Mouse (Mus musculus) embryonic fibroblast, embryonic 13.5 days (primary cell): ENCODE measurements around the gene Myl6. TPM values are rescaled to one million over a fixed set of nuclear protein-coding genes. Genes with fewer than 3 reads are reported as not detected.

Experiments
- H3K27ac ChIP-seq: 2 replicates; pipeline ENCODE4 v1.5.1; 2012; ENCODE audit warnings: low read length, control low read depth, inconsistent platforms; ENCODE audit not compliant: insufficient read depth
- H3K4me1 ChIP-seq: 2 replicates; pipeline ENCODE4 v1.6.1; 2011; ENCODE audit warnings: low read length; ENCODE audit not compliant: control insufficient read depth, insufficient read depth
- H3K4me3 ChIP-seq: 2 replicates; pipeline ENCODE4 v1.5.1; 2011; ENCODE audit warnings: mild to moderate bottlenecking, control low read depth, low read length; ENCODE audit not compliant: insufficient read depth
- CTCF ChIP-seq: IDR thresholded peaks from 2 replicates; pipeline ENCODE4 v1.5.1; 2011; ENCODE audit warnings: mild to moderate bottlenecking, control low read depth, low read length, moderate library complexity, borderline replicate concordance; ENCODE audit not compliant: insufficient read depth
- POLR2A ChIP-seq: IDR thresholded peaks from 2 replicates; pipeline ENCODE4 v1.6.1; 2011; ENCODE audit warnings: low read depth, mild to moderate bottlenecking, control low read depth, low read length, moderate library complexity
- polyA plus RNA-seq: library from polyadenylated mRNA; stranded (reverse); fragments of >200 nt; gene quantifications from 2 replicates; pipeline ENCODE4 v1.2.4, GENCODE M21; 2011; ENCODE audit warnings: low read depth; ENCODE audit not compliant: missing spikeins, insufficient read length

The Myl6 gene
- polyA plus RNA-seq, 1 experiment, result 2,243 TPM

DNA sequence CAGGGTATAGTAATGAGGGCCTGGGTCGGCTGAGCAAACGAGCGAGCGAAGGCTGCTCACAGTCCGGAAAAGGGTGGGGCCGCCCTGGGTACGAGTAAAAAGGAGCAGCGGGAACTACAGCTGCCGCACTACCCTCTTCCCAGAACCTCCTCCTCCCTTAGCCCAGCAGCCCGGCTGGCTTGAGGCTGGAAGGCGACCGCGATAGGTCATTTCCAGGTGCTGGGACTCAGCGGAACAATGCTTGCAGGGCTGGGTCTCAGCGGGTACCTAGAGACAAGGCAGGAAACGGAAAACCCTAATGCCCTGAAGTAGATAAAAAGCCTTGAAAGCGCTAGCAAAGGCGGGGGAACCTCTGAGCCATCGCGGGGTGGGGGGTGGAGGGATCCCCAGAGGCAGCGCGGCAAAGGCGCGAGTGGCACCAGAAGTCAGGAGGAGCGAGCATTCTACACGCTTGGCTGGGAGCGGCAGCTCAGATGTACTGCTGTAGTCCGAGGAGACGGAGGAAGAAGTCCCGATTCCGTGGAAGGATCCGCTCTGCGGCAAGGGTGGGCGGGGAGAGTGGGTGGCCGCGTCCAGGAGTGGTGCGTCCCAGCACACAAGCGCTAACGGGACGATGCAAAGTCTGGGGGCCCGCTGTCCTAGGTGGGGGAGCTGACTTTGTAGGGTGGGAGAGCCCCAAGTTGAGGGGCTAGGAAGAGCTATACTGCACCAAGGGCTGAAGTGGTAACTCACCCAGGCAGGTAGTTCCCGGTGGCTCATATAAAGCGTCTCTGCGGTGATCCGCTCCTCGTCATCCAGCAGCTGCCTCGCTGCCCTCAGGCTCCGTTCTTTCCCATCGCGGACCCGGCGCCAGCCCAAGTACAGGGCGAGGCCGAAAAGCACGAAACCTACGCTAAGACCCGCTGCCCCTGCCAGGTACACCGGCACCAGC, 31.1 kb upstream of the Myl6 start:
- peak overlapping the region; percentile 91 for H3K4me3 ChIP-seq
- H3K4me1 ChIP-seq, result no peaks in the 10 kb centered on the region
- H3K27ac ChIP-seq, result peak overlapping the region; percentile 27; the same call in 1 of the 2 replicates
- TF ChIP-seq CTCF (no peak), POLR2A (peak; percentile 59)

DNA sequence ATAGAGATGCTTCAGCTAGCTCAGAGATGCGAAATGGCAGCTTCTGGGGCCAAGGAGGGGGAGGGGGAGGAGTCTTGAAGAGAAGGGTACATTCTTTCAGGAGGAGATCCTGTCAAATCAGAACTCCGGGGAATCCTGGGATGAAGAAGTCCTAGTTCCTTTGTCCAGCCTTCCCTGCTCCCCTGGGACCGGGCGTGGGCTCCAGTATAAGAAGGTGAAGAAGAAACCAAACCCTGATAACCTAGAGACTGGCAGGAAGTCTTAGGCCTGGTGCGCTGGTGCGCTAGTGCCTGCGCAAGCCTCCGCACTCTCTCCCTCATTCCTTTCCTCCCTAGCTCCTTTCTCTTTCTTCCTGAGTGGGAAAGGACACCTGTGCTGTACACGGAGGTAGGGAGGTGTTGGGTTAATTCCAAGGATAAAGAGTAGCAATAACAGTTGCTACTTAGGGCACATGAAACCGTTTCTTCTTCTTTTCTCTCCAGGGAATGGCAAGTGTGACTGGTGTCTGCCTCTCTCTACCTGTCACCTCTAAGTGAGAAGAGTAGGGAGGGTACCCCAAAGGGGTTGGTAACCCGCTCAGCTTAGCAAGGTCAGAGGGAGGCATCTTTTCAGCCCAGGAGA, 30.3 kb upstream of the Myl6 start:
- Histone ChIP-seq H3K4me3 (peak overlapping the region; percentile 91), H3K4me1 (no peaks in the 10 kb centered on the region), H3K27ac (peak overlapping the region; percentile 12; the same call in 1 of the 2 replicates)
- TF ChIP-seq CTCF (no peak), POLR2A (peak; percentile 41)

DNA sequence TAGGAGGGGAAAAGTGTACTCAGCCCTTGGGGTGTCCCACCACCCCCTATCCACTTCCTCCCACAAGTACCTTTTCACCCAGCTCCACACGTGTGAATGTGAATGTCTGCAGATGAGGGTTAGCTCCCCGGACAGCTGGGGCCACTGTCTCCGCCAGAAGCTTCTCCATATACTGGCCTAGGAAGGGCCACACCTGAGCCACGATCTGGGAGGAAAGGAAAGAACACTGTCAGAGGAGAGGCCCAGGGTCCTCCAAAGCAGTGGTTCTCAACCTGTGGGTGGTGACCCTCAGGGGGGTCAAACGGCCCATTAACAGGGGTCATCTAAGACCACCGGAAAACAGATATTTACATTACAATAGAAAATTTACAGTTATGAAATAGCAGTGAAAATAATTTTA, 28.4 kb upstream of the Myl6 start:
- Histone ChIP-seq H3K4me3 (no peak overlapping the region), H3K27ac (no peak overlapping the region), H3K4me1 (no peaks in the 10 kb centered on the region)
- no peak for TF ChIP-seq POLR2A

DNA sequence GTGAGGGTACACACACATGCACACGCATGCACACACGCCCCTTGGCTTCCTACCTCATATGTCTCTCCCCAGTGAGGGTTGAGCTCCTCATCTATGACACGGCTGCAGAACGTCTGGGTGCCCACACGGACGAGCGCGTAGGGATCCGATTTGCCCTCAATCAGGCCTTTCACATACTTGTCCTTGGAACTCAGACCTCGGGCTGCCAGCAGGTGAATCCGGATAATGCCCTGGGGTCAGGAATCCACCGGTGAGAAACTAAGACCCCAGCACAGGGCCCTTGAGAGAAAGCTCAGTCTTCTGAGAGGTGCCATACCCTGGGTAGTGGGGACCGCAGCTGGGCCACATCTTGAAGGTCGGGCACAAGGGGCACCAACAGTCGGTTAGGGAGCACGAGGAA, 26.6 kb upstream of the Myl6 start:
- Histone ChIP-seq H3K4me3 (no peak overlapping the region), H3K27ac (no peak overlapping the region), H3K4me1 (no peaks in the 10 kb centered on the region)
- TF ChIP-seq CTCF (no peak), POLR2A (no peak)

DNA sequence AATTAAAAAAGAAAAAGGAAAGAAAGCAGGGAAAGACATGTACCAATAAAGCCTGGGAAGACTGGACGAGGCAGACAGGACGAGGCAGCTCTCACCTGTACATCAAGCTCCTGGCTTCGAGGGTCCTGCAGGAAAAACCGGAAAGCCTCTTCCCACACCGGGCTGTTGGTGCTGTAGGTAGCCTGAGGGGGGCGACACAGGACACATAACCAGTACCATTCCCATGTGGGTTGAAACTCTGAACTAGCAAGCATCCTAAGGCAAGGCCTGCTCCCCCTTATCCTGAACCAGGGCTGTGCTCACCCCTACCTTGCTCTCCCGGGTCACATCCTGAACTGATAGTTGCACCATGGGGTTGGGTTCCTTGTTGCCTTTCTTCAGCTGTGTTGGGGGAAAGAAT, 24.9 kb upstream of the Myl6 start:
- Histone ChIP-seq H3K27ac (no peak overlapping the region), H3K4me3 (no peak overlapping the region), H3K4me1 (no peaks in the 10 kb centered on the region)
- TF ChIP-seq CTCF (peak; percentile 38; the same call in 1 of the 2 replicates), POLR2A (no peak)

DNA sequence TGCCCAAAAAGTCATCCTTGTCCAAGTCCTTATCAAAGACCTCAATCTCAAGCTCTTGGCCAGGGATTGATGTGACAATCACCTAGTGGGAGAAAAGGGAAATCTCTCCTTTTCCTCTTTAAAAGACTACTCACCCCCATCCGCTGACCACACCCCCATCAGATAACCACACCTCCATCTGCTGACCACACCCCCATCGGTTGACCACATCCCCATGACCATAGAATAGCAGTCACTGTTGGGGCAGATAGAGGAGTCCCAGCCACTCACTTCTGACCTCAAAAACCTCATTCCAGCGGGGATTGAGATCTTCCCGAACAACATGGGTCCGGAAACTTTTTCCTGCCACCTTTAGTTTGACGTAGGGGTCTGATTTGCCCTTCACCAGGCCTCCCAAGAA, 22.7 kb upstream of the Myl6 start:
- Histone ChIP-seq H3K27ac (no peak overlapping the region), H3K4me1 (no peaks in the 10 kb centered on the region), H3K4me3 (no peak overlapping the region)
- TF ChIP-seq POLR2A (no peak), CTCF (no peak)

DNA sequence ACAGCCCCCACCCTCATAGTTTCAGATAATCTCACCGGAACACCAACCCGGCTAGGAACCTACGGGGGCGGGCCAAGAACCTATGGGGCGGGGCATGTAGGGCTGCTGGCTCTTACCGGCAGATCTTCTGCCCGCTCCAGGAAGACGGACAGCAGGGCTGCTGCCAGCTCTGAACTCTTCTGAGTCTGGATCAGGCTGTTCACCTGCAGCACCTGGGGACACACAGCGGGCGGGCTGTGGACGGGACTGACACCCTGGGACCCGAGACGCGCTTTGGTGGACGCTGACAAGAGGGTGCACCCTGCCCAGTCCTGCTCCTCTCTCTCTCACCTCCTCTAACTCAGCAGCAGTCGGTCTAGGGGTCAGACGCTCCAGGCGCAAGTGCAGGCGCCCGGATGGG, 22.1 kb upstream of the Myl6 start:
- no peak for TF ChIP-seq CTCF
- no peak for TF ChIP-seq POLR2A
- Histone ChIP-seq H3K27ac (no peak overlapping the region), H3K4me3 (no peak overlapping the region), H3K4me1 (no peaks in the 10 kb centered on the region)

DNA sequence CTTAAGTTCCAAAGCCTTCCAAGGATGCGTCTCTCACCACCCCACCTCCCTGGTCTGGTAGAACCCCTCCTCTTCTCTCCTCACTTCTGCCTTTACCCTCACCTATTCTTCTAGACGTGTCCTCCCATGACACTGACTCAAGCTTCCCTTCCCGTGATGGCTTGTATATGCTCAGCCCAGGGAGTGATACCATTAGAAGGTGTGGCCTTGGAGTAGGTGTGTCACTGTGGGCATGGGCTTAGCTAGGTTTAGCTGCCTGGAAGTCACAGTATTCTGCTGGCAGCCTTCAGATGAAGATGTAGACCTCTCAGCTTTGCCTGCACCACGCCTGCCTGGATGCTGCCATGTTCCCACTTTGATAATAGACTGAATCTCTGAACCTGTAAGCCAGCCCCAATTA, 21.1 kb upstream of the Myl6 start:
- H3K4me3 ChIP-seq, result no peak overlapping the region
- TF ChIP-seq POLR2A, result no peak
- no peak for TF ChIP-seq CTCF

DNA sequence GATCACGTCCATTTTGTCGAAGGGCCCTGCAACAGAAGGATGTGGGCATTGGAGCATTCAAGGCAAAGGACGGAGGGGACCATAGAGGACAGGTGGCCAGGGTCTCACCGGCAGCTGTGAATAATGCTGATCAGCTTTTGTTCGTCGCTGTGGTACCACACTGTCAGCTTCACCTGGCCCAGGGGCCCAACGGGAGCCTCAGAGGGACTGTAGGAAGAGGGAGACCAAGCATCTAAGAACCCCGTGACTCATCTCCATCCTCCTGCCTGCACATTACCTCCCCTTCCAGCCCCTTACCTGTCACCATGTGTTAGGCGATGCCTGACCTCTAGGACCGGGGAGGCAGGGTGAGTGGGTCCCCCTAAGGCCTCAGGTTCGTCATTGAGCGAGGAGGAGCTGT, 17.8 kb upstream of the Myl6 start:
- Histone ChIP-seq H3K27ac (no peak overlapping the region), H3K4me3 (no peak overlapping the region), H3K4me1 (no peaks in the 10 kb centered on the region)
- TF ChIP-seq CTCF, result no peak
- no peak for TF ChIP-seq POLR2A

More for the DNA sequence above, 21.1 kb upstream of the Myl6 start:
- Histone ChIP-seq H3K27ac (no peak overlapping the region), H3K4me1 (no peaks in the 10 kb centered on the region)

DNA sequence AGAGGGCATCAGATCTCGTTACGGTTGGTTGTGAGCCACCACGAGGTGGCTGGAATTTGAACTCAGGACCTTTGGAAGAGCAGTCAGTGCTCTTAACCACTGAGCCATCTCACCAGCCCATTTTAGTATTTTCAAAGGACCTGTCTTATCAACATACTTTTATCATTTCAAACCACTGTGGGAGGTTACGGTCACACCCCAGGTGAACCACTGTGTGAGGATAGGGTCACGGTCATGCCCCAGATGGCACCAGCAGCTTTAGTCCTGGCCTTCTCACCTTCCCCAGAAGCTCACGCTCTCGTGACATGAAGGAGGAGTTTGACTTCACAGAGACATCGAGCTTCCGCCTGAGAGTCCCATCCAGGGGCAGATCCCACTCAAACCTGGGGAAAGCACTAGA, 17.2 kb upstream of the Myl6 start:
- TF ChIP-seq CTCF (no peak), POLR2A (no peak)
- Histone ChIP-seq H3K27ac (no peak overlapping the region), H3K4me3 (no peak overlapping the region), H3K4me1 (no peaks in the 10 kb centered on the region)
